Mouse (Mus musculus) bone marrow, adult 2 months (tissue): ENCODE data around the gene Tcam1.

Experiments used
- CTCF ChIP-seq: fragments of 200-500 bp; IDR thresholded peaks from 2 replicates; pipeline ENCODE4 v1.5.1; 2011; ENCODE audit warnings: low read length, control low read depth; ENCODE audit not compliant: control insufficient read depth, insufficient read depth
- POLR2A ChIP-seq: fragments of 200-500 bp; IDR thresholded peaks from 2 replicates; pipeline ENCODE4 v1.6.1; 2011; ENCODE audit warnings: low read depth, mild to moderate bottlenecking, control low read depth, low read length, borderline replicate concordance; ENCODE audit not compliant: control insufficient read depth

GRCm38 (mm10) chr11:106273811-106274210 is 2.7 kb upstream of the Tcam1 start:
- TF ChIP-seq POLR2A (no peak), CTCF (no peak)
